Mouse (Mus musculus): ENCODE measurements around the gene Cdhr1.
"Not testable (repeated sequence)": the region's sequence is repeated elsewhere in the genome, so short reads cannot be mapped to it uniquely, and the experiment has no call there.

Gene Cdhr1

DNA sequence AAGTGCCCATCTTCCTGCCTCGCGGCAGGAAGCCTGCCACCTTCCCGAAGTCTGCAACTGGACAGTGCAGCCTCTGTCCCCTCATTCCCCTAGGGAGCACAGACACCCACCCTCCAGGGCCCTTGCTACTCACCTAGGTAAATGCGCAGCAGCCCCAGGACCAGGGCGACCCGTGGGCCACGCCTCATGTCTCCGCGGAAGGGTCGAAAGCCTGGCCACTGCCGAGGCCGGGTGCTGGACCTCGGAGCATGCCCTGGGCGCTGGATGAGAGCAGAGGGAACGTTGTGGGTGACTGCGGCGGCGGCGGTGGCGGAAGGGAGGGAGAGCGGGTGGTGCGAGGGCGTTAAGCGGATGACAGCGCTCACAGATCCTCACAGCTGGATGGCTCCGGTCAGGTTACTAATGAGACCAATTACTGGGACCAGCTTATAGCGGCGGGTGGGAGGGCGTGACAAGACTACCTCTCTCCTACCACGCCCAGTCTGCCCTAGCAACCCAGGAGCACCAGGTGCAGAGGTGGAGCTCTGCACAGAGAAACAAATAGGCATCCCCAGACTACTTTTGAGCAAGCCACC, at the start of gene Cdhr1:
Gene Cdhr1, minus strand, starts transcription at position 392 of the 575 bp plus-strand sequence.
- DNase-seq (ENCODE audit: low spot score): no peak

DNA sequence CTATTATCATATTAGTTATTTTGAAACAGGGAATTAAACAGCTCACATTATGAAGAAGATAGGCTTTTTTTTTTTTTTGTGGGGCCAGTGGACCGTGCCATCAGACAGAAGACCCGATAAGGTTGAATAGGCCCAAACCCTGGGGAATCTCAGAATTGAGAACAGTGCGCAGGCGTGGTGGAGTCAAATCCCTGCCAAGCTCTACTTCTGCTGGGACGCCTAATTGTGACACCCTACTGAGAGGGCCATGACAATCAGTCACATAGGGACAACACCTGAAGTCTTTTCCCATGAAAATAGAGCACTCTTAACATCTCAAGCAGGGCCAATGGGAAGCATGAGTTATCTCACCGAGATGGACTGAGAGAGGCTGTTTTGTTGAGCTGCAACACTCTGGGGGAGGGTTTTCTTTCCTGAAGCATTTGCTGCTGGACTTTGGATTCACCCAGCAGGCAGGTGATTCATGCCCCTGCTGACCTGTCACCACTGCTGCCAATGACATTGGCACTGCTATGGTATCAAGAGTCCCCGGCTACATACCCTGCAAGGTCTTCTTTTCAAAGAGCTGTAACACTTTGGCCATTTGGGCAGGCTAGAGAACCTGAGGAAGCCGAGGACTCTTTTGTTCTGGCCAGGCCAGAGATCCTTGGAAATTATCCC, 41.0 kb upstream of the Cdhr1 start:
- DNase-seq (ENCODE audit: low spot score): no peak

DNA sequence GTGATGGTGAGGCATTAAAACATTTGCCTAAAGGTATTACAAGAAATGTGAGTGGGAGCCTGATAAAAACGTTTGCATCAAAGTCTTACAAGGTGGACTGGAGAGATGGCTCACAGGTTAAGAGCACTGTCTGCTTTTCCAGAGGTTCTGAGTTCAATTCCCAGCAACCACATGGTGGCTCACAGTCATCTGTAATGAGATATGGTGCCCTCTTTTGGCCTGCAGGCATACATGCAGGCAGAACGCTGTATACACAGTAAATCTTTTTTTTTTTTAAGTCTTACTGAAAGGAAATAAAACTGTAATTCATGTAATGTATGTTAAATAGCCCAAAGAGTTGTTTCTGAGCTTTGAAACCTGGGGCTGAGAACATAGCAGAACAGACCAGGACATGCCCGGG, 39.4 kb upstream of the Cdhr1 start:
- DNase-seq (ENCODE audit: low spot score): not testable (repeated sequence)

DNA sequence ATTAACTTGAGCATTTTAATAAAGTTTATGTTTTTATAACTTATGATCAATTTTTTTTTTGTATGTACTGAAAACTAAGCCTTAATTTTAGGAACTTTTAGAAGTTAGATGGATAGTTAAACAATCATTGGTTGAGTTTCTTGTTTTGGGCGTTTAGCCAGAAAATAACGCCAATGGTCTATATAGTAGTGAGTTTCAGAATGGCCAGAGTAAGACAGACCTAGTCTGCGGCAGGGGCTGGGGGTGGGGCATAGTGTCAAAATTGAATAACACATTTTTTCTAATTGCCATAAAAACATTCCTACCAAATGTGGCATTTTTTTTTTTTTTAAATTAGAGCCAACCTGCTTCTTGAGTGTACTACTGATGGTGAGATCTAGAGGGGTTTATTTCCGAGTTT, 38.0 kb upstream of the Cdhr1 start:
- no peak for DNase-seq (ENCODE audit: low spot score)

DNA sequence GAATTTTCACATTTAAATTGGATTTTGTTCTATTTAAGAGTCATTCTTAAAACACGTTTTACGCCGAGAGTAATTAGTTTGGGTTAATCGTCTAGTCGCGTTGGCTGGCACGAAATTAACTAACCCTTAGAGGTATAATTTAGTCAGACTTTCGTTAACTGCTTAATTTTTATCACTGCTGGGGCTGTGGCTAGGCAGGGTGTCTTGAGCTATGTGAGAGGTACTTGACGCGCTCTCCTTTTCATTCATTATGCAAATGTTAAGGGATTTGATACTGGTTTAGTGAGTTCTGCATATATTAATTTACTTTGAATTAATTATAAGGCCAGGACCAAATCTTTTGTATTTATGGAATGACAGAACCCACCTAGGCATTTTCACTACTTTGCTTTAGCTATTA, 37.5 kb upstream of the Cdhr1 start:
- no peak for DNase-seq (ENCODE audit: low spot score)

DNA sequence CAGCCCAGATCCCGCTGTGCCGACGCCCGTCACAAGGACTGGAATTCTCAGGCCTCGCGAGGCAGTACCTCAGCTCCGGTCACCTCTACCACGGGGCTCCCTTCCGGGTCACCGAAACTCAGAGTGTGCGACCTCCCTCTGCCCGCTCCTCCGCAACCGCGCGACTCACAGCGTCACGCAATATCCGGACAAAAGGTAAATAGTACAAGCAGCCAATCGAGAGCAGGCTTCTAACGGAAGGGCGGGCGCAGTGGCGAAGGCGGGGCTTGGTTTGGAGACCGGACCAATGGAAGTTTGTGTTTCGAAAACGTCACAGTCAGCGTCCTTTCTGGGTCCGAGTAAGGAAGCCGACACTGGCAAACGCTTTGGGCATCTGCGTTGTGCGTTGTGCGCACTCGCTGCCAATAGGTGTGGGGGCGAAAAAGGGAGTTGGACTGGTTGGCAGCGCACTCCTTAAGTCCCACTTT, 37.0 kb upstream of the Cdhr1 start, which contains the start of gene Ghitm:
Gene Ghitm, minus strand, starts transcription at position 146 of the 467 bp plus-strand sequence.
- DNase-seq (ENCODE audit: low spot score): peak; percentile 90

DNA sequence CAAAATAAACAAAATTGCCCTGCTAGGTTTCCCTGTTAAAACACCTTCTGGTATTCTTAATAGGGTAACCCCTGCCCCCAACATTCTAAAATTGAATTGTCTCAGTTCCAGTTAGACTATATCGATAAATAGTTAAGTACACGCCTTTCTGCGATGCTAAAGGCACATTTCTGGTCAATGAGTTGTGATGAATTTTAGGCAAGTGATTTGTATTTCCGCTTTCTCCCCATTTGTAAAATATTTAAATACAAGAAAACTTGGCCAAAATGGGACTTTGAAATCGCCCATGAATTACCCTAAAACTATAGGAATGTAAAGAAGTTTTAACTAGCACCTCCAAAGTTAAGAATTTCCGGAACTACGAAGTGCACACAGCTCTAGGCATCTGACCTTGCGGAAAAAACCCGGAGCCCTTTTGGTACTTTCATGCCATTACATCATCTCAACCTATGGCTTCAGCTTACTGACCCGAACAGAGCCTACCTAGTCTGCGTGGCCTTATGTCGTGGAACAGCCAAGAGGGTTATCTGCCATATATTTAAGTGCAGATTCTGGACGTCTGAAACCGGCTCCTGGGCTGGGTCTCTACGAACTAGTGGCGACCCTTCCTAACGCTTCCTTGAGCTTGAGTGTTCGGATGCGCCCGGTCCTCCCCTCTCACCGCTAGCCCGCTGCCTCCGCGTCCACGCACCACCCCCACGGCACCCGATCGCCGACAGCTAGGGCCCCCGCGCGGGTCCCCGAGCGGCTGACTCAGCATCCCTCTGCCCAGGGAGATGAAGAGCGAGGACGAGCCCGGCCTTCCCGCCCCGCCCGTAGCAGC, 36.4 kb upstream of the Cdhr1 start:
- no peak for DNase-seq (ENCODE audit: low spot score)

DNA sequence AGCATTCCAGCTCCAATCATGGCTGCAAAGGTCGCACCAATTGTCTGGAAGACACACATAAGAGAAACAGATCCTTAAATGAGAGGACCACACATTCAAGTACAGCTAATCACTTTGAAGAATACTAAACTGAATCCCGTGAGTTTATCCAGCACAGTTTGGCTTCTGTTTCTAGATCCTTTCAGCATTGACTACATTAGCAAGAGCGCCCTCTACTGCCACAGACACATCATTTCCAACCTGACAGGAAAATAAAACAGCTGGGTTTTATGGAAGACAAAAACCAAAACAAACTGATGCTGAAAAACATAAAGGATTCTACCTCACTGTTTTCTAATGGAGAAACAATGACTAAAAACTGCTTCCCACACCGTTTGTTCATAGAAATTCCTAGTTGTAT, 29.5 kb upstream of the Cdhr1 start:
- DNase-seq (ENCODE audit: low spot score): peak; percentile 14

DNA sequence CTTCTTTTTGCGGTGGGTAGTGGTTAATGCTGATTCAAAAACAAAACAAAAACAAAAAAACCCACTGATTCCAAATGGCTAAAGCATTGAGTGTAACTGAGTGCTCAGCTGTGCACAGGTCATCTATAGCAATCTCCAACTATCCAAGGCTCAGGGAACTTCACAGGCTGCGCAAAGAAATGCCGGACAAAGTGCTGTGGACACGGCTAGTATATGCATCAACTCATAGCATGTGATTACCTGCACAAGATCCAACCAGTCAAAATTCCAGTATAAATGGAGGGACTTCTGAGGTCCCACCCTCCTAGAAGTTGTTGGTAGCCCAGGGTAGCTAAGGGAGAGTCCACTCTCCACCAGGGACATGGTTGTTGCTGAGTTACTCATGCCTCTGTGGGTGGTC, 21.1 kb upstream of the Cdhr1 start:
- no peak for DNase-seq (ENCODE audit: low spot score)

DNA sequence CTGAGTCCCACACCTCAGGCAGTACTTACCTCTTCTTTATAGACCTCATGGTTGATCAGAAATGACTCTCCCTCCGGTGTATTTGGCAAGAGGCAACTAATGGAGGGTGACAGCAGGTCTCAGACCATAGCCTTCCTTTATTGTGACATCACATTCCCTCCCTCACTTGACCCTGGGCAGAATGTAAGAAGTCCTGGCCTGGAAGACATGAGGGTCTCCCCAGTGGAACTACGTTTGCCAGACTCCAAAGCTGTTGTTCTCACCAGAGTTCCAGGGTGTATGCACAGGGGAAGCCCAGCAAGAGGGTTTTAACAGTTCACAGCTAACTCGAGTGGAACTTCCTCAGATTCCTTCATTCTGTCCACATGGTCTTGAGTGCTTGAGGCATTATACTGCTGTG, 15.8 kb upstream of the Cdhr1 start, which contains the start of gene 2610528A11Rik:
Gene 2610528A11Rik, minus strand, starts transcription at position 101 of the 400 bp plus-strand sequence.
- DNase-seq (ENCODE audit: low spot score): no peak

DNA sequence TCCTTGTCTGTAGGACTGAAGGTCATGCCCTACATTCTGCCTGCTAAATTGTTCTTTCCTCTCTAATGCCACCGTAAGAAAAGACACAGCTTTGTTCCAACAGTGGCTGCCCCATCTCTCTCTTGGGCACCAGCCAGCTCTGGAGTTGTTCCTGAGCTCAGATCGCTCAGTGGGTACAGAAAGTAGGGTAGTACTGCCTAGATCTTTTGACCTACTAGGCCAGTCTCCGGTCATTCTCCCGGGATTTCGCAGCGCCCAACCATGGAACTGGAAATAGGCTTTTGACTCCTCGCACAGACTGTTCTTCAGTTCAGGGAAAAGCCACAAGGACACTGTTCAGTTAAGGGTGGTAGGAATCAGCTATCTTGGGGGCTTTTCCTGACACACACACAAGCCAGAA, 14.8 kb upstream of the Cdhr1 start:
- no peak for DNase-seq (ENCODE audit: low spot score)

DNA sequence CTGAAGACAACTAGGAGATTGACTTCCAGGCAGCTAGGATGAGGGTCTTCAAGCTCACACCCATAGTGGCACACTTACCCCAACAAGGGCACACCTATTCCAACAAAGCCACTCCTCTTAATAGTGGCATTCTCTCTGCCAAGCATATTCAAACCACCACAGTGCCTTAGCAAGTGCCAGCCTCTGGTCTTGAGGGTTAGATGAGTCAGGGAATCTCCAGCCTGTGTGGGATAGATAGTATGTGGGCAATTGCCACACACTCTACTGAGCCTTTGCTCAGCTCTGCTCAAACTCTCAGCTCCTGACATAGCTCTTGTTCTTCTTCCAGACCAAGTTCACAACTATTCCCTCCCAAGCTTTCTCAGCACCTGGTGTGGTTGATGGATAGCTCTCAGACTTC, 13.2 kb upstream of the Cdhr1 start:
- no peak for DNase-seq (ENCODE audit: low spot score)

DNA sequence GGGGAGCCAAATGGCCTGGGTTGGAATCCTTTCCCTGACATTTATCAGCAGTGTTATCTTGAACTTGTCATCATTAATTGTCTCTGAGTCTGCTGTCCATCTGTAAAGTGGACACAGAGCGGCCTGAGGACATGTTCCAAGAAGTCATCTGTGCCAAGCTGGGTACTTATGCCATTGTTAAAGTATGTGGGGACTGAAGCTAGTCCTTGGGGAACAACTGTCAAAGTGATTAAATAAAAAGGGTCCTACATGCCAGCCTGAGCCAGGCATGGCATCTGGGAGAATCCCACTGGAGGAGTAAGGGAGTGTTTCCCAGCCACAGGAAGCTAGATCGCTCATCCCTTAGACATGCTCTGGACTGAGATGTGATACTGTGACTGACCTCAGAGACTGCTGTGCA, 12.3 kb upstream of the Cdhr1 start:
- no peak for DNase-seq (ENCODE audit: low spot score)

DNA sequence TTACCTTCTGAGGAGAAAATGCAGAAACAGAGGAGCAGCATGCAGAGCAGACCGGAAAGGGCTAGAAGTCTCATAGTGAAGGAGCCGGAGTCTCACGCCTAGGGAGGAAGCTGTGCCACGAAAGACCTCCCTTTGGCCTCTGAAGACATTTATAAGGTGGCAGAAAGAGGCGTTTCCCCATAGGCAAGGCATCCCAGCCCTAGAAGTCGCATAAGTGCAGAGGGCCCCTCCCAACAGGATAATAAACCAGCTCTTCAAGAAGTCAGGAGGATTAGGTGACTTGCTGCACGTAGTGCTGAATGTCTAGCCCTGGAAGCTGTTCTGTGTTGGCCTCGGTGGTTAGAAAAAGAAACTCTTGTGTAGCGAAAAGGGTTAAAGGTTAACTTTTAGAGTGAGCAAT, 11.8 kb upstream of the Cdhr1 start:
- no peak for DNase-seq (ENCODE audit: low spot score)

DNA sequence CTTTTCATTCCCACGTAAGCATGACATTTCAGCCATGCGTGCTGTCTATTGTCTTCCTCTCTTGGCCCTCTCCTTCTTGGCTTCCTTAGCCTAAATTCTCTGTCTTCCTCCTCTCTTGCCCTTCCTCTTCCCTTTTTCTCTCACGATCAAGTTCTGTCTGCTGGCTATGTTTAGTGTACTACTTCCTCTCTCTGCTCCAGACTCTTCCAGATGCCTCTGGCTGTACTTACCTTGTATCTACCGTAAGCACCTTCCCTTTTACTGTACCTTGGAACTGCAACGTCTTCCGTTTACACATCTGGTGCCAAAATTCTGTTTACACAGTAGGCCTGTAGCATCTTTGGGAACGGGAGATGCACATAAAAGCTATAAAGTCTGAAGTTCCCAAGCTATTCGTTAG, 11.3 kb upstream of the Cdhr1 start:
- DNase-seq (ENCODE audit: low spot score): no peak

DNA sequence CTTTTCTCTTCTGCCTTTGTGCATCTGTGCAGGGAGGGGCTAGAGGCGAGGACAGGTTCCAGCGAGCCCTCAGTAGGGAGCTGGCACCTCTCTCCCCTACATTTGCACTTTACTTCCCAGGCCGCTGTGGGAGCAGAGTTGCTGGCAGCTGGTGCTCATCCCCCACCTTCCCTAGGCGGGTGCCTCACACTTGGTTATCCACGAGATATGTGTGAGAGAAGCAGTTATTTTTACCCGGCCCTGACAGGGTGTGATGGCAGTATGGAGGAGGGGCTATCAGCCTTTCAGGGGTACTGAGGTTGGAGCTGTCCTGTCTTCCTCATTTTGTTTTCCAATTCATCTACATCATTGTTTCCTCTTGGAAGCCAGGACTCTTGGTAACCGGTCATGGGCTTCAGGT, 7.7 kb upstream of the Cdhr1 start:
- DNase-seq (ENCODE audit: low spot score): no peak

DNA sequence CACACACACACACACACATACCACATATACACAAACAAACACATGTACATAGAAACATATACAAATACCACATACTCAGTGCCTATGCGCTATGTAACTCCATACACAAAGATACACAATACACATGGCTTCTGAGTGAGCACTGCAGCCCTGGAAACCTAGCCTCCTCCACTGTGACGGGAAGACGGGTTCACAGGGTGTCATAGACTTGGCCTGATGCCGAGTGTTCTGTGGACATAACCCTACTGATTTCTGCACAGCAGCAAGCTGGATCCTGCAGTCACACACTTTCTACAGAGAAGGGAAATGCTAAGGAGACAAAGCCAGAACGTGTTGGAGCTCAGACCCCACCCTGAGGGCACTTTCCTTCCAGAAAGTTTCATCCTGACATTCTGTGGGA, 6.6 kb upstream of the Cdhr1 start:
- peak; percentile 12 for DNase-seq (ENCODE audit: low spot score)

DNA sequence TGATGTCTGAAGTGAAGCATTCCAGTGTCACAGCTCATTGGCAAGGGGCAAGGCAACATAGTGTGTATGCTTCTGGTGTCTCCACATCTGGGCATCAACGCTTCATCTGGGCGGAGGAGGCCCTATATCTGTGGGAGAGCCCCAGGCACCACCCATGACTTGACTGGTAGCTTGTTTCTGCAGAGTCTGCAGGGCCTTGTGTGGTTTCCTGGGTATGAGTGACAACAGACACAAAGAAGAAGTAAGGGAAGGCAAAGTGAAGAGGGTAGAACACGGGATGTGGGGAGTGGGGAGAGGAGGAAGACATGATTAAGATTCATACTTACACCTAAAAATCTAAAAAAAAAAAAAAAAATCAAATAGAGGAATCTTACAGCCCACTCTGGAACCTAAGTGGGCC, 4.3 kb upstream of the Cdhr1 start:
- DNase-seq (ENCODE audit: low spot score): no peak

DNA sequence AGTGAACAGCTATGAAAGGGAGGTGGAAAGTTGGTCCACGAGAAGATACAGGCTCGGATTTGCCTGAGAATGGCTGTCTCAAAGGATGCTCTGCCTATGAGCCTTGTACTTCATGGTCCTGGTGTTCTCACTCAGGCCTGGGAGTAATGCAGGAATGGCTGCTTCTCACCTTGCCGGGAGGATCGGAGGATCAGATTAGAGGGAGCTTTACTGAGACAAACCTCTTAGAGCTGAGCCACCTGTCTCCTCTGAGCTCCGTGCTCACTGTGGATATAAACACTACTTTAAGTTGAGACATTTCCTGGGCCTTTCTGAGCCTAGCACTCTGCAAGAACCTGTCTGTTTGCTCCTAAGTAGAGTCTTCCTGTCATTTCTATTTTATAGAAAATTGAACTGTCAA, 3.4 kb upstream of the Cdhr1 start:
- DNase-seq (ENCODE audit: low spot score): no peak

DNA sequence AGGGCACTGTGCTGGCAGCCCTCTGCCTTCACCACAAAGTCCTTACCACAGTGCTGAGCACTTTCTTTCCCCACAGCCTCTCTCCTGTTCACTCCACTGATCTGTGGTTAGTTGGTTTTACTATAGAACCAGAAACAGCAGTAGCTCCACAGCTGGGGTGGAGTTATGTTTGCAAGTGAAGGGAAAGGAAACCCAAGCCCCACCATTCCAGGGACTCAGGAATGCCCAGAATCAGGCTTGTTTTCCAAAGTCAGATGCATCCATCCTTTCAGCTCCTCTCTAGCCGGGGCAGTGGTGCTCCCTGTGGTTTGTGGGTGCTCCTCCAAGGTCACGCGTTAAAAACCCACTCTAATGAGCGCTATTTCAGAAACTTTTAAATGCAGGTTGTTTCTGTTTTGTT, 2.6 kb downstream of the Cdhr1 start:
- DNase-seq (ENCODE audit: low spot score): no peak

DNA sequence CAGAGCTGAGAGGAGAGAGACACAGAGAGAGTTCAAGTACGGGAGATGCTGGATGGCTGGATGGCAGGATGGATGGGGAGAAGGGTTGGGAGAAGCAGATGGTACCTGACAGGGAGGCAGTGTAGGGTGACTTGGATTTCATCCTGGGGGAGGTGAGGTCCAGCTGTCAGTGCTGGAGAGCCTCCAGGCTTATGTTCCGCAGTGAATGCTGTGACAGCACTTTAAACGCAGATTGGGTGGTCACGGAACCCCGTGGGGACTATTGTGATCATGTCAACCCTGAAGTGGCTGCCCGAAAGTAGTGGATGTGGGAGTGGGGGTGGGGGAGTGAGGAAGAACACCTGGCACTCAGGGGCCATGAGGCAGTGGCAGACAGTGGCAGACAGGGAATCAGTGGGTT, 3.7 kb downstream of the Cdhr1 start:
- no peak for DNase-seq (ENCODE audit: low spot score)

DNA sequence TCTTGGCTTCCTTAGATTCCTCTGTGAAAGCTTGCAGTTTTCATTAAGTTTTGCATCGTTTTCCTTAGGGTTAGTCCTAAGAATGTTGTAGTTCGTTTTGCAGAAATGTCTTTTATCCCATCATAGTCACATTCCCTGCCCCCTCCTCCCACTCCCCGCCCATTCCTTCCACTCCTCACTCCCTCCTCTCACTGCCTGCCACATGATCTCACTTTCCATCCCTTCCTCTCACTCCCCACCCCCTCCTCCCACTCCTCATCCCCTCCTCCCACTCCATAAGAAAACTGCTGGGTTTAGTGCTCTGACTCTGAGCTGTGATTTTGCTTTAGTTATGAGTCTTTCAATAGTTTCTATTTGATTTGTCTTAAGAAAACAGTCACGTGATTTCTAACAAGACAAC, 14.4 kb downstream of the Cdhr1 start:
- DNase-seq (ENCODE audit: low spot score): no peak

DNA sequence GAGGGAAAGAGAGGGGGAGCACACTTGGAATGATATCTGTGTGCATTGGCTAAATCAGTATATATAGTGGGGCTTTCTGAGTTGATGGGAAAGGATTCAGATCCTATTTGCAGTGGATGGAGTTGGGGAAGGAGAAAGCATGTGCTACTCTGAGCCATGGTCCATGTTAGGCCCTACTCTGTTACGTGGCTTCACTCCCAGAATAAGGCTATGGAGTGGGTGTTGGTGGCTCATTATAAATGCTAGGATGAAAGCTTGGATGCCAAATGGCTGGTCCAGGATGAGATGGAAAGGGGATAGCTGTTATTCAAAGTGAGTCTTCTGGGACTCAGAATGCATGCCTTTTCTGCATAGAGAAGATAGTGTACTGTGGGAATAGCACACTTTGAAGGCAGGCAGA, 17.4 kb downstream of the Cdhr1 start:
- no peak for DNase-seq (ENCODE audit: low spot score)

Data from ovary, postnatal 14 days (tissue).